Mouse (Mus musculus): ENCODE data around the gene Leng9.

DNA sequence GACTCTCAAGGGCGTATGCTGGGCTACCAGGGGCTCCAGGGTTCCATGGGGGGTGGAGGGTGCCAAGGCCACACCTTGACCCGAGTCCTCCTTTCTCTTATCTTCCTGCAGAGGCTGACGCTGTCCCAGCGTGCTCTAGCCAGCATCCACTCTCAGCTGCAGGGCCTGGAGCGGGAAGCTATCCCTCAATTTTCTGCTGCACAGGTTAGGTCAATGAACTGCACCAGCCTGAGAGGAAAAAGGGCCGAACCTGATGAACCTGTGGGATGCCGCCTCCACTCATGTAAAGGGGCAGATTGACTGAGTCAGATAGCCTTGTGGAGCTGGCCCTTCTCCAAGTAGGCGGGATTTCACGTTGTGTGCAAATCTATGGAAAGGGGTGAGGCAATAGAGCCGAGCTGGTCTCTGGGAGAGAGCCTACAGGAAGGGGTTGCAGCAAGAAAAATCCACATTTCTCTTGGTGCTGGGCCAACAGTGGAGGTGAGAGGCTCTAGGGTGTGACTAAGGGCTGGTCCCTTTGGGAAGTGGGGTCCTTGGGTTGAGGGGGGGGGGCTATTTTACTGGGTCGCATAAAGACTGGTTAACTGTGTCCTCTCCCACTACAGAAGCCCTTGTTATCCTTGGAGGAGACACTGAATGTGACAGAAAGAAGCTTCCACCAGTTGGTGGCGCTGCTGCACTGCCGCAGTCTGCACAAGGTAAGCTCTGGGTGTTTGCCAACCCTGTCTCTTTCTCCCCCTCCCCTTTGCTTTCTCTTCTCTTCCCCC is 19.3 kb downstream of the Leng9 start:
- no peak for TF ChIP-seq POLR2A (IDR thresholded peaks at IDR 0.05; ENCODE audit: extremely low read depth, insufficient read depth, low read length)
- TF ChIP-seq CTCF (IDR thresholded peaks at IDR 0.05; ENCODE audit: extremely low read depth, insufficient read depth, low read length): peak; percentile 77

Measured in cortical plate, adult 2 months (tissue).